Mouse (Mus musculus) ES-Bruce4 (cell line): ENCODE measurements around the gene Mier3.

Experiments
- EP300 ChIP-seq: IDR thresholded peaks from 2 replicates; pipeline ENCODE4 v1.6.1; 2011; ENCODE audit warnings: low read depth, low read length; ENCODE audit not compliant: insufficient read depth
- POLR2A ChIP-seq: IDR thresholded peaks from one replicate; pipeline ENCODE4 v1.8.1; 2011; ENCODE audit warnings: low read length; ENCODE audit not compliant: insufficient read depth

GRCm38 (mm10) chr13:111755377-111755776 lies 74.6 kb downstream of the Mier3 start:
- TF ChIP-seq POLR2A (no peak), EP300 (no peak)
